Mouse (Mus musculus): ENCODE measurements around the gene Oas1a.

- TF ChIP-seq CTCF (IDR thresholded peaks at IDR 0.05; ENCODE audit: borderline replicate concordance, insufficient read depth, low read length) = no peak
- TF ChIP-seq POLR2A (IDR thresholded peaks at IDR 0.05; ENCODE audit: low read depth, low read length) = no peak
These were observed 45.0 kb upstream of the Oas1a start for GRCm38 (mm10) chr5:120952242-120952770.

All from embryonic fibroblast, embryonic 13.5 days (primary cell).